Mouse (Mus musculus) olfactory bulb, adult 2 months (tissue): Measurements from ENCODE around the gene Tcp11l1. TPM values are rescaled to one million over a fixed set of nuclear protein-coding genes. Genes with fewer than 3 reads are reported as not detected.

Source experiments
- H3K27ac ChIP-seq: fragments of 200-500 bp; 2 replicates; pipeline ENCODE4 v1.5.1; 2012; ENCODE audit warnings: low read depth, low read length; ENCODE audit not compliant: insufficient read depth
- H3K4me1 ChIP-seq: fragments of 200-500 bp; 2 replicates; pipeline ENCODE4 v1.6.1; 2012; ENCODE audit warnings: low read length; ENCODE audit not compliant: control insufficient read depth, insufficient read depth
- H3K4me3 ChIP-seq: fragments of 200-500 bp; 2 replicates; pipeline ENCODE4 v1.5.1; 2012; ENCODE audit warnings: mild to moderate bottlenecking, low read depth, low read length, moderate library complexity; ENCODE audit not compliant: insufficient read depth
- CTCF ChIP-seq: fragments of 200-500 bp; IDR thresholded peaks from 2 replicates; pipeline ENCODE4 v1.5.1; 2012; ENCODE audit warnings: low read depth, mild to moderate bottlenecking, low read length, moderate library complexity; ENCODE audit not compliant: insufficient read depth
- POLR2A ChIP-seq: fragments of 200-500 bp; IDR thresholded peaks from 2 replicates; pipeline ENCODE4 v1.6.1; 2012; ENCODE audit warnings: mild to moderate bottlenecking, low read depth, low read length, moderate library complexity; ENCODE audit not compliant: insufficient read depth
- WGBS: fragments of 180-500 bp; shearing (Covaris S2); methylation state at CpG from one replicate; pipeline ENCODE4 v1.1.7; 2018; 5-methylcytosine and 5-hydroxymethylcytosine counted together
- polyA plus RNA-seq: library from polyadenylated mRNA; stranded (reverse); fragments of >200 nt; gene quantifications from 2 replicates; pipeline ENCODE4 v1.2.4, GENCODE M21; 2012; ENCODE audit warnings: low replicate concordance; ENCODE audit not compliant: missing spikeins, insufficient read depth, insufficient read length

The Tcp11l1 gene
- polyA plus RNA-seq, 1 experiment, result not detected

DNA sequence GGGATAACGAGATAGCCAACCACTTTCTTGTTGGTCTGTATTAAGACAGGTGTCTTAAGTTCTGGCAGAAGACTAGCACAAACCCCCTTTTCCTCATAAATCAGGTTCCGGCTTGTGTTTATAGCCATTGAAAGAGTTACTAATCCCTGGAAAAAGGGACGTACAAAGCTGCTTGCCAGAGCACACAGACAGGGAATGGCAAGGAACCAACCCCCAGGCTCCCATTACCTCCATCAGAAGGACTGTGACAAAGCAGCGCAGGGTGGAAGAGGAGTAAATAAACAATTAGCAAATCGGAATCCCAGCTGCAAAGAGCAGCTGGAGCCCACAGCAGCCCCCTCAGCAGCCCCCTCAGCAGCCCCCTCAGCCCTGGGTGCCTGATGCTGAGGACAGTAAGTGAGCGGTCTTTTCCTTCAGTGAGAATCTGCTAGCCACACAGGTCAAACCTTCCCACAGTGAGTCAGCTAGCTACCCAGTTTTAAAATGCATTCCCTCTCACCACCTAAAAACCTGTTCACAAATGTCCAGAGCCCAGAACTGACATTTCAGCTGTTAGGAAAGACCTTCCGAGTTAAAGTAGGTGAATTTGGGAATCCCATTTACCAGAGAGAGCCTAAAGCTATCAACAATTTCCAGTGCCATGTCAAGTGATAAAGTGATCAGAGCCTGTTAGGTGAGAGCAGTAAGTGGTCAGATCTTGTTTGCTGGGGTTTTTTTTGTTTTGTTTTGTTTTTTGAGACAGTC is 29.2 kb upstream of the Tcp11l1 start:
- 43% methylated on average over 7 of the region's 7 CpGs for WGBS
- no peak overlapping the region for H3K27ac ChIP-seq
- H3K4me3 ChIP-seq, result no peak overlapping the region
- TF ChIP-seq POLR2A, result no peak
- no peak for TF ChIP-seq CTCF
- peaks cover 8% of the 10 kb centered on the region for H3K4me1 ChIP-seq

DNA sequence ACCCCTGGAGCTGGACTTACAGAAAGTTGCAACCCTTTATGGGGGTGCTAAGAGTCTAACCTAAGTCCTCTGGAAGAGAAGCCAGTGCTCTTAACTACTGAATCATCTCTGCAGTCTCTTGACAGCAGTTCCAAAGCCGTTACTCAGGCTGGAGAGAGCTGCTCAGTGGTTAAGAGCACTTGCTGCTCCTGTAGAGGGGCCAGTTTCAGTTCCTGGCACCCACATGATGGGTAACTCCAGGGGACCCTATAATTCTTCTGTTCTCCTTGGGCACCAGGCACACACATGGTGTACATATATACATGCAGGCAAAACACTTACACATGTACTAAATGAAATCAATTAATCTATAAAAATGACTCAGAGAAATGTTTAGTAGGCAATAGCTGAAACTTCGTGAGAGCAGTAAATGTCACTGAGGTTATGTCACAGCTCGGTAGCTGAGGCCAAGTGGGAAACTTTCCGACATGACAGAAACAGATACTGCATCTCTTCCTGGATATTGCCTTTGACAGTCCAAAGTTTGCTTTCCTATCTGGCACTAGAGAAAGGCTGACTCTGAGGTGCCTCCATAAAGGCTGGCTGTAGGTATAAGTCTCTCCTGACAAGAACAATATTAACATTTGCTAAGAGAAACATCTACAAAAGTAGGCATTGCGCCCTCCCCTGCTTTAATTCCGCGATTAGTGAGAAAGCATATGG is 28.4 kb upstream of the Tcp11l1 start:
- no peak overlapping the region for H3K27ac ChIP-seq
- peaks cover 8% of the 10 kb centered on the region for H3K4me1 ChIP-seq
- TF ChIP-seq CTCF (no peak), POLR2A (no peak)
- 73% methylated on average over 7 of the region's 7 CpGs for whole genome bisulfite sequencing
- no peak overlapping the region for H3K4me3 ChIP-seq

DNA sequence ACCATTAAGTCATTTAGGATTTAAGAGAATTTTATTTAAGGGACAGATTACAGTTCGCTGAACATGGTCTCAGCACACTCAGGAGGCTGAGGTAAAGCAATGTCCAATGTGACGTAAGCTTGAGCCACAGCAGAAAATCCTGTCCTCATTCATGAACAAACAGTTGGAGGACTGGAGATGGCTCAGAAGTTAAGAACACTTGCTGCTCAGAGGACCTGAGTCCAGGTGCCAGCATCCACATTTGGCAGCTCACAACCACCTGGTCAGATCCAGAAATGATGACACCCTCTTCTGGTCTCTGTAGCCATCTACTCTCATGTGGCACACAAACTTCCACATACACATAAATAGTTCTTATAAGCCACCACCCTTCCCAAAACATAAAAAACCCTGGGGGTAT is 27.7 kb upstream of the Tcp11l1 start:
- TF ChIP-seq CTCF (no peak), POLR2A (no peak)
- WGBS, result 97% methylated on average over 2 of the region's 2 CpGs
- Histone ChIP-seq H3K4me1 (peaks cover 8% of the 10 kb centered on the region), H3K27ac (no peak overlapping the region), H3K4me3 (no peak overlapping the region)

DNA sequence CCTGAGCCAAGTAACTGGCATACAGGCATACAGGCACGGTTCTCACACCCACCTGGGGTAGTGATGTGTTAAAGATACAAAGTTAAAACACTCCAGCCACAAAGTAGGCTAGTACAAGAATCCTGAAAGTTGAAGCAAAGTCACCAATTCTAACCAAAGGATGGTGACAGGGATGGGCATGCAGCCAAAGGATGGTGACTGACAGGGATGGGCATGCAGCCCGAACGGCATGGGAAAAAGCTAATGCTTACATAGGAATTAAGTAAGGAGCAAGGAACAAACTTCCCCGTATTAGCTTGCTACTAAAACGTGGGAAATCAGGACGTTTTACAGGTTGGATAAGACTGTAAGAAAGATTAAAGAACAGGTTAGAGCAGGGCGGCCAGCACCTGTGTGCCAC is 24.3 kb upstream of the Tcp11l1 start:
- 68% methylated on average over 7 of the region's 7 CpGs for WGBS
- Histone ChIP-seq H3K4me1 (peaks cover 3% of the 10 kb centered on the region; the same call in 1 of the 2 replicates), H3K27ac (no peak overlapping the region), H3K4me3 (no peak overlapping the region)
- no peak for TF ChIP-seq POLR2A
- TF ChIP-seq CTCF, result no peak

DNA sequence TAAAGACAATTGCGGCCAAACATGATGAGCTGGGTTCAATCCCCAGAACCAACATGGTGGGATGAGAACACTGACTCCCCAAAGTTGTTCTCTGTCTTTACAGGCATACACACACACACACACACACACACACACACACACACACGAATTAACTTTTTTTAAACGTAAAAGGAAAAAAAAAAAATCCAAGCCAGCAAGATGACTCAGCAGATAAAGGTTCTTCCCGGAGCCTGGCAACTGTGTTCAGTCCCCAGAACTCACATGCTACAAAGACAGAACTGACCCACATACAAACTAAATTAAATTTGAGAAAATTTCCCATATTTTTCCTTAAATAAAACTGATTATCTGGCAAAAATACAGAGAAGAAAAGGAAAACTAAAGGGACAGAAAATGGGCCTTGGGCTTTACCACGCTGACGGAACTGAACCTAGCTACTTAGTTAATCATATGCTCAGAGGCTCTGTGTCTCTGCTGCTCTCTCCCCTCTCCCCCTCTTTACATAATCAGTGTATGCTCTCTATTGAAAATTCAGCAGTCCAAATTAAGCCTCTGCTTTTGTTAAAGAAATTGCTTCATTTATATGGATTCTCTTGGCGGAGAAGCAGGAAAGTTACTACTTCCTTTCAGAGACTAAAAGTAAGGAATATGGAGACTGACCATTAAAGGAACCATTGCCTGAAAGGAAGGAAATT is 20.7 kb upstream of the Tcp11l1 start:
- WGBS, result 44% methylated on average over 7 of the region's 7 CpGs
- H3K4me3 ChIP-seq, result no peak overlapping the region
- H3K4me1 ChIP-seq, result no peaks in the 10 kb centered on the region
- no peak overlapping the region for H3K27ac ChIP-seq
- no peak for TF ChIP-seq POLR2A
- TF ChIP-seq CTCF, result no peak

DNA sequence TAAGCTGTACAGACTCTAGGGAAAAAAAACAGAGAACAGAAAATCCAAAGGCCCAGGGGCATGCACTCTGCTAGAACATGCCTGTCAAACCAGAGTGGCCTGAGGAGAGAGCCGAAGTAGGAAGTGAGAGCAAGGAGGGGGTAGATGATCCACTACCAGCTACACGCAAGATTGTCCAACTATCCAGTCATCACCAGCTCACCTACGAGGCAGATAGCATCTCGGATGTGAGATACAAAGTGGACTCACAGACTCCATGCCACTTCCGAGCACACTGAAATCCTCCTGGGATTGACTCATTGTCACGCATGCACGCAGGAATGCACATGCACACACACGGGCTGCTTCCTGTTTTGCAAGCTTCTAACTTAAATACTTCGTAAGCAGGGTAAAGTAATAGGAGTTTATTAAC is 20.1 kb upstream of the Tcp11l1 start:
- WGBS, result 90% methylated on average over 9 of the region's 9 CpGs
- H3K4me1 ChIP-seq, result no peaks in the 10 kb centered on the region
- no peak overlapping the region for H3K27ac ChIP-seq
- no peak overlapping the region for H3K4me3 ChIP-seq
- TF ChIP-seq CTCF, result no peak
- TF ChIP-seq POLR2A, result no peak

DNA sequence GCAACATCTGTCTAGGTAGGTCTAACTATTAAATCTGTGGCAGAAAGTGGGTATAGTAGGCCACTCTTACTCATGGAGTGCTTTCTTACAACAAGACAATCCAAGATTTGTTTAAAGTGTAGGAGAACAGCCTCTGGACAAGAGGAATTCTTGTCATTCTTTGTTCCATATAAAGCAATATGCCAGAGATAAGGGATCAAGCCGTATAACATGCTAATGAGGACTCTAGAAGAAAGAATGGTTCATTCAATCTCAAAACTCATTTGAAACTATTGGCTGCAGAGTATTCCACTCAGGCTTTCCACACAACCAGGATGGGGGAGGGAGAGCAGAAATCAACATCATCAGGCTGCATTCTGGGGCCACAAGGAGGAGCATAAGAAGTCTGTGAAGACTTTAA is 15.4 kb upstream of the Tcp11l1 start:
- no peak overlapping the region for H3K4me3 ChIP-seq
- WGBS, result 81% methylated on average over 1 of the region's 1 CpGs
- TF ChIP-seq POLR2A (no peak), CTCF (no peak)
- no peak overlapping the region for H3K27ac ChIP-seq
- no peaks in the 10 kb centered on the region for H3K4me1 ChIP-seq

DNA sequence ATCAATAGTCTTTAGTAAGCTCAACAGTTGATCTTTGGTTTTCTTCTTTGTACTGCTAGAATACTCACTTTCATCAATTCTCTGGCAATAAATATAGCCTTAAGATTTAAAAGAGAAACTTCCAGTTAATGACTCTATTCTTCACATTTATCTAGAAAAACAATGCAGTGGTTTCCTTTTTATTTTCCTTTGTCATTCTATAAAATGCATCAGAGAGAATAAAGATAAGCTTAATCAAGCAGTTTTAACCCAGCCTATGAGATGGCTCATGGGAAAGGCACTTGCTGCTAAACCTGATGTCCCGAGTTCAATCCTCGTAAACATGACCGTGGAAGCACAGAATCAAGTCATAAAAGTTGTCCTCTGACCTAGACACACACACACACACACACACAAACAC is 10.1 kb upstream of the Tcp11l1 start:
- no peaks in the 10 kb centered on the region for H3K4me1 ChIP-seq
- TF ChIP-seq CTCF, result no peak
- no peak for TF ChIP-seq POLR2A
- no peak overlapping the region for H3K27ac ChIP-seq
- no peak overlapping the region for H3K4me3 ChIP-seq
- WGBS, result 85% methylated on average over 3 of the region's 3 CpGs

DNA sequence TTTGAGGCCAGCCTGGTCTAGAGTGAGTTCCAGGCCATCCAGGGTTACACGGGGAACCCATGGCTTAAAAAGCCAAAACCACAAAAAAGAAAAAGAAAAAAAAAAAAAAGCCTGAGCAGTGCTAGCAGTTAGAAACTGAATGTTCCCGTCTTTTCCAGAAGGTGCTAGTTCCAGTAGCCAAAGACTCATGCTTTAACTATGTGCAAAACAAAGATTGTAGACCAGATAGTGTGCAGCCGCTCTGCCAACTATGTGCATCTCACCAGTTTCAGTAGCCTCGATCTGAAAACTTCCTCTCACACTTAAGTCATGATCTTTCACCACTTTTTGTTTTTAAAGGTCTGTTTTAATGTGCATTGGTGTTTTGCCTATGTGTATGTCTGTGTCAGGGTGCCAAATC is 5.9 kb upstream of the Tcp11l1 start:
- Histone ChIP-seq H3K27ac (no peak overlapping the region), H3K4me3 (no peak overlapping the region), H3K4me1 (no peaks in the 10 kb centered on the region; the same call in 1 of the 2 replicates)
- no peak for TF ChIP-seq POLR2A
- no peak for TF ChIP-seq CTCF
- WGBS, result 91% methylated on average over 4 of the region's 4 CpGs
